Mouse (Mus musculus) bone marrow, adult 2 months (tissue): ENCODE results near the gene Gm6583. TPM values are rescaled to one million over a fixed set of nuclear protein-coding genes. Genes with fewer than 3 reads are reported as not detected.

ENCODE experiments used
- H3K27ac ChIP-seq: fragments of 200-500 bp; 2 replicates; pipeline ENCODE4 v1.5.1; 2012; ENCODE audit warnings: low read depth, mild to moderate bottlenecking, control low read depth, inconsistent platforms, low read length; ENCODE audit not compliant: control insufficient read depth, poor library complexity, insufficient read depth
- H3K4me1 ChIP-seq: fragments of 200-500 bp; 2 replicates; pipeline ENCODE4 v1.6.1; 2011; ENCODE audit warnings: low read length; ENCODE audit not compliant: control insufficient read depth, insufficient read depth
- H3K4me3 ChIP-seq: fragments of 200-500 bp; replicated peaks from 2 replicates; pipeline ENCODE3; 2011; ENCODE audit warnings: mild to moderate bottlenecking, low read depth, low read length, control low read depth; ENCODE audit not compliant: control insufficient read depth
- CTCF ChIP-seq: fragments of 200-500 bp; IDR thresholded peaks from 2 replicates; pipeline ENCODE4 v1.5.1; 2011; ENCODE audit warnings: low read length, control low read depth; ENCODE audit not compliant: control insufficient read depth, insufficient read depth
- POLR2A ChIP-seq: fragments of 200-500 bp; IDR thresholded peaks from 2 replicates; pipeline ENCODE4 v1.6.1; 2011; ENCODE audit warnings: low read depth, mild to moderate bottlenecking, control low read depth, low read length, borderline replicate concordance; ENCODE audit not compliant: control insufficient read depth
- WGBS: fragments of 180-500 bp; shearing (Covaris S2); methylation state at CpG from one replicate; pipeline ENCODE4 v1.1.7; 2018; 5-methylcytosine and 5-hydroxymethylcytosine counted together
- polyA plus RNA-seq: library from polyadenylated mRNA; stranded (reverse); fragments of >200 nt; gene quantifications from 2 replicates; pipeline ENCODE4 v1.2.4, GENCODE M21; 2011; ENCODE audit warnings: low replicate concordance; ENCODE audit not compliant: missing spikeins, insufficient read depth, insufficient read length

Gm6583 gene
- polyA plus RNA-seq, 1 experiment: not detected

- TF ChIP-seq CTCF: no peak
- no peak for TF ChIP-seq POLR2A
- H3K4me3 ChIP-seq: no peak overlapping the region
- no peaks in the 10 kb centered on the region for H3K4me1 ChIP-seq
- 82% methylated on average over 10 of the region's 10 CpGs for WGBS
- H3K27ac ChIP-seq: no peak overlapping the region
These were observed 8.5 kb upstream of the Gm6583 start for GRCm38 (mm10) chr5:112364184-112364797.

- WGBS: 89% methylated on average over 3 of the region's 3 CpGs
- no peaks in the 10 kb centered on the region for H3K4me1 ChIP-seq
- H3K27ac ChIP-seq: no peak overlapping the region
These were observed 4.2 kb upstream of the Gm6583 start for GRCm38 (mm10) chr5:112360077-112360476.

GRCm38 (mm10) chr5:112359520-112359919 is 3.7 kb upstream of the Gm6583 start:
- TF ChIP-seq POLR2A (no peak), CTCF (no peak)
- no peak overlapping the region for H3K27ac ChIP-seq
- H3K4me3 ChIP-seq: no peak overlapping the region
- WGBS: 52% methylated on average over 4 of the region's 4 CpGs
- no peaks in the 10 kb centered on the region; the same call in 1 of the 2 replicates for H3K4me1 ChIP-seq

More at GRCm38 (mm10) chr5:112360077-112360476, 4.2 kb upstream of the Gm6583 start:
- TF ChIP-seq POLR2A: no peak
- TF ChIP-seq CTCF: no peak
- no peak overlapping the region for H3K4me3 ChIP-seq

- no peak overlapping the region for H3K27ac ChIP-seq
- WGBS: 77% methylated on average over 9 of the region's 9 CpGs
- no peaks in the 10 kb centered on the region; the same call in 1 of the 2 replicates for H3K4me1 ChIP-seq
- TF ChIP-seq CTCF (no peak), POLR2A (no peak)
- no peak overlapping the region for H3K4me3 ChIP-seq
These were observed 489 bp upstream of the Gm6583 start for GRCm38 (mm10) chr5:112356322-112356721.

- WGBS: 42% methylated on average over 6 of the region's 6 CpGs
- TF ChIP-seq CTCF (no peak), POLR2A (no peak)
- no peak overlapping the region for H3K4me3 ChIP-seq
- H3K4me1 ChIP-seq: no peaks in the 10 kb centered on the region; the same call in 1 of the 2 replicates
- H3K27ac ChIP-seq: no peak overlapping the region
These were observed 340 bp downstream of the Gm6583 start for GRCm38 (mm10) chr5:112355493-112355892.

GRCm38 (mm10) chr5:112349169-112349568 is 6.7 kb downstream of the Gm6583 start:
- H3K4me1 ChIP-seq: no peaks in the 10 kb centered on the region
- no peak overlapping the region for H3K4me3 ChIP-seq
- no peak overlapping the region for H3K27ac ChIP-seq
- no peak for TF ChIP-seq POLR2A
- TF ChIP-seq CTCF: no peak
- WGBS: 88% methylated on average over 8 of the region's 8 CpGs

GRCm38 (mm10) chr5:112346211-112346965 is 9.4 kb downstream of the Gm6583 start:
- no peak overlapping the region for H3K27ac ChIP-seq
- TF ChIP-seq POLR2A (no peak), CTCF (no peak)
- WGBS: 85% methylated on average over 16 of the region's 16 CpGs
- H3K4me3 ChIP-seq: no peak overlapping the region
- H3K4me1 ChIP-seq: no peaks in the 10 kb centered on the region; the same call in 1 of the 2 replicates
